Mouse (Mus musculus): ENCODE data around the gene Klk7. TPM values are rescaled to one million over a fixed set of nuclear protein-coding genes. Genes with fewer than 3 reads are reported as not detected.

The Klk7 gene
- polyA plus RNA-seq, 1 experiment from 2014 or later = not detected

GRCm38 (mm10) chr7:43857501-43857900 is 46.4 kb downstream of the Klk7 start:
- no peak overlapping the region for H3K9ac ChIP-seq (ENCODE audit: low read depth, low read length)
- no peak for TF ChIP-seq CTCF (IDR thresholded peaks at IDR 0.05; ENCODE audit: low read depth)
- no peak overlapping the region for H3K4me3 ChIP-seq (ENCODE audit: low read depth, low read length)
- H3K27ac ChIP-seq (ENCODE audit: low read depth, low read length) = no peak overlapping the region
- 92% methylated on average over 12 of the region's 12 CpGs for whole genome bisulfite sequencing
- no peaks in the 10 kb centered on the region for H3K4me1 ChIP-seq (replicated peaks; ENCODE audit: control insufficient read depth, insufficient read depth, low read length)
- H3K27me3 ChIP-seq (replicated peaks; ENCODE audit: control insufficient read depth, insufficient read depth, low read length) = no peaks in the 10 kb centered on the region
- H3K9me3 ChIP-seq (ENCODE audit: control insufficient read depth) = no peaks in the 10 kb centered on the region
- ATAC-seq = no peak
- no peaks in the 10 kb centered on the region for H3K36me3 ChIP-seq (ENCODE audit: control insufficient read depth, insufficient read depth)
- no peak overlapping the region for H3K4me2 ChIP-seq (replicated peaks; ENCODE audit: low read depth)

GRCm38 (mm10) chr7:43860411-43860810 is 49.3 kb downstream of the Klk7 start:
- TF ChIP-seq CTCF (IDR thresholded peaks at IDR 0.05; ENCODE audit: low read depth) = no peak
- Histone ChIP-seq H3K9ac (ENCODE audit: low read depth, low read length) (no peak overlapping the region), H3K27ac (ENCODE audit: low read depth, low read length) (no peak overlapping the region), H3K27me3 (replicated peaks; ENCODE audit: control insufficient read depth, insufficient read depth, low read length) (no peaks in the 10 kb centered on the region), H3K4me3 (ENCODE audit: low read depth, low read length) (no peak overlapping the region), H3K4me1 (replicated peaks; ENCODE audit: control insufficient read depth, insufficient read depth, low read length) (no peaks in the 10 kb centered on the region), H3K4me2 (replicated peaks; ENCODE audit: low read depth) (no peak overlapping the region), H3K36me3 (ENCODE audit: control insufficient read depth, insufficient read depth) (no peaks in the 10 kb centered on the region), H3K9me3 (ENCODE audit: control insufficient read depth) (no peaks in the 10 kb centered on the region)
- no peak for ATAC-seq
- WGBS = 88% methylated on average over 8 of the region's 8 CpGs

Other genes with a start within 250 kb of the Klk7 start
- 0.68 and 0.75 TPM in 2 replicates for gene Zfp658, start 249.0 kb upstream of the Klk7 start, polyA plus RNA-seq (2015; fragmentation: Nextera tagmentation; extraction: Ambion mirVana)
- gene Zfp719, start 231.7 kb upstream of the Klk7 start, polyA plus RNA-seq (2015; fragmentation: Nextera tagmentation; extraction: Ambion mirVana) = 3.5 and 3.6 TPM in 2 replicates
- not detected in 2 replicates for gene Zfp819, start 204.1 kb upstream of the Klk7 start, polyA plus RNA-seq (2015; fragmentation: Nextera tagmentation; extraction: Ambion mirVana)
- gene Ceacam18, start 176.6 kb upstream of the Klk7 start, polyA plus RNA-seq (2015; fragmentation: Nextera tagmentation; extraction: Ambion mirVana) = 59.7 and 68.3 TPM in 2 replicates
- gene Siglece, start 151.1 kb upstream of the Klk7 start, polyA plus RNA-seq (2015; fragmentation: Nextera tagmentation; extraction: Ambion mirVana) = 0.50 and 0.64 TPM in 2 replicates
- 5.2 and 5.8 TPM in 2 replicates for gene Ctu1, start 139.3 kb upstream of the Klk7 start, polyA plus RNA-seq (2015; fragmentation: Nextera tagmentation; extraction: Ambion mirVana)
- gene Klk14, start 120.9 kb upstream of the Klk7 start, polyA plus RNA-seq (2015; fragmentation: Nextera tagmentation; extraction: Ambion mirVana) = 0.09 and 0.12 TPM in 2 replicates
- 0.12 TPM in 1 of 2 replicates, not detected in the other for gene Klk13, start 98.7 kb upstream of the Klk7 start, polyA plus RNA-seq (2015; fragmentation: Nextera tagmentation; extraction: Ambion mirVana)
- not detected in 2 replicates for gene Klk12, start 42.4 kb upstream of the Klk7 start, polyA plus RNA-seq (2015; fragmentation: Nextera tagmentation; extraction: Ambion mirVana)
- 0.21 TPM in 1 of 2 replicates, not detected in the other for gene Klk11, start 36.7 kb upstream of the Klk7 start, polyA plus RNA-seq (2015; fragmentation: Nextera tagmentation; extraction: Ambion mirVana)
- gene Klk10, start 30.3 kb upstream of the Klk7 start, polyA plus RNA-seq (2015; fragmentation: Nextera tagmentation; extraction: Ambion mirVana) = 0.33 TPM in 1 of 2 replicates, not detected in the other
- gene Klk9, start 19.4 kb upstream of the Klk7 start, polyA plus RNA-seq (2015; fragmentation: Nextera tagmentation; extraction: Ambion mirVana) = not detected in 2 replicates
- gene Klk8, start 13.7 kb upstream of the Klk7 start, polyA plus RNA-seq (2015; fragmentation: Nextera tagmentation; extraction: Ambion mirVana) = 3.0 and 3.5 TPM in 2 replicates
- not detected in 2 replicates for gene Klk6, start 13.2 kb downstream of the Klk7 start, polyA plus RNA-seq (2015; fragmentation: Nextera tagmentation; extraction: Ambion mirVana)
- gene Klk5, start 30.7 kb downstream of the Klk7 start, polyA plus RNA-seq (2015; fragmentation: Nextera tagmentation; extraction: Ambion mirVana) = not detected in 2 replicates
- gene Klk4, start 69.9 kb downstream of the Klk7 start, polyA plus RNA-seq (2015; fragmentation: Nextera tagmentation; extraction: Ambion mirVana) = not detected in 2 replicates
- gene Klk15, start 122.4 kb downstream of the Klk7 start, polyA plus RNA-seq (2015; fragmentation: Nextera tagmentation; extraction: Ambion mirVana) = not detected in 2 replicates
- gene Klk1b8, start 139.4 kb downstream of the Klk7 start, polyA plus RNA-seq (2015; fragmentation: Nextera tagmentation; extraction: Ambion mirVana) = not detected in 2 replicates
- gene Klk1b1, start 155.5 kb downstream of the Klk7 start, polyA plus RNA-seq (2015; fragmentation: Nextera tagmentation; extraction: Ambion mirVana) = not detected in 2 replicates
- gene Klk1b9, start 164.8 kb downstream of the Klk7 start, polyA plus RNA-seq (2015; fragmentation: Nextera tagmentation; extraction: Ambion mirVana) = not detected in 2 replicates
- not detected in 2 replicates for gene Klk1b11, start 184.6 kb downstream of the Klk7 start, polyA plus RNA-seq (2015; fragmentation: Nextera tagmentation; extraction: Ambion mirVana)
- gene Klk1b26, start 200.9 kb downstream of the Klk7 start, polyA plus RNA-seq (2015; fragmentation: Nextera tagmentation; extraction: Ambion mirVana) = not detected in 2 replicates
- not detected in 2 replicates for gene Klk1b27, start 241.0 kb downstream of the Klk7 start, polyA plus RNA-seq (2015; fragmentation: Nextera tagmentation; extraction: Ambion mirVana)

Data from intestine, postnatal 0 days (tissue).